Mouse (Mus musculus): ENCODE measurements around the gene Pdcl3. TPM values are rescaled to one million over a fixed set of nuclear protein-coding genes. Genes with fewer than 3 reads are reported as not detected.

Gene Pdcl3
- polyA plus RNA-seq, 1 experiment from 2014 or later: 140 TPM

DNA sequence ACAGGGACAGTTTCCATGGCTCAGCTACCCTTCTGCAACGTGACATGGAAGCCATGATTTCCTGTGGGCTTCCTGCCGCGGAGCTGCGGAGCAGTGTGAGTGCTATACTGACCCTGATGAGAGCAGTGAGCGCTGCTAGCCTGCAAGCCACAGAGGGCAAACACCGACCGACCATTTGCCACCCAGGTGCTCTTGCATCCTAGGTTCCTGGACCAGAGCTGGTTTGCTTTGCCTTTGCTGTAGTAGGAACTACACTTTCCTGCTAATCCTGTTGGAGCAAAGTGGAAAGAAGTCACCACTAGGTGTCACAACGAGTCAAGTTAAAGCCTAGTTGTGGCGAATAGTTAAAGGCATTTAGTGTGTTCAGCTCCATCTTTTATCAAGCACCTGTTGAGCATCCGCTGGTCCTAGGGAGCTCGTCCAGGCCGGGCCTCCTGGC lies 25.2 kb downstream of the Pdcl3 start:
- Histone ChIP-seq H3K36me3 (ENCODE audit: control insufficient read depth, insufficient read depth, low read length) (no peaks in the 10 kb centered on the region), H3K9me3 (ENCODE audit: control insufficient read depth, low read length) (no peaks in the 10 kb centered on the region), H3K4me1 (replicated peaks; ENCODE audit: control insufficient read depth, insufficient read depth, low read length) (0 out of 2 replicates have a peak, but pooled peaks cover 3% of the 10 kb centered on the region), H3K27ac (ENCODE audit: low read depth) (no peak overlapping the region), H3K9ac (ENCODE audit: low read length) (no peak overlapping the region), H3K4me2 (ENCODE audit: low read length) (no peak overlapping the region), H3K4me3 (ENCODE audit: low read depth, low read length) (no peak overlapping the region), H3K27me3 (replicated peaks; ENCODE audit: control insufficient read depth, insufficient read depth, low read length) (no peaks in the 10 kb centered on the region)
- peak; percentile 59; the same call in 1 of the 2 replicates for ATAC-seq (replicated peaks; ENCODE audit: low FRiP score, low TSS enrichment, low read depth)
- DNase-seq (ENCODE audit: low spot score): peak; percentile 77
- WGBS: 20% methylated on average over 12 of the region's 12 CpGs

DNA sequence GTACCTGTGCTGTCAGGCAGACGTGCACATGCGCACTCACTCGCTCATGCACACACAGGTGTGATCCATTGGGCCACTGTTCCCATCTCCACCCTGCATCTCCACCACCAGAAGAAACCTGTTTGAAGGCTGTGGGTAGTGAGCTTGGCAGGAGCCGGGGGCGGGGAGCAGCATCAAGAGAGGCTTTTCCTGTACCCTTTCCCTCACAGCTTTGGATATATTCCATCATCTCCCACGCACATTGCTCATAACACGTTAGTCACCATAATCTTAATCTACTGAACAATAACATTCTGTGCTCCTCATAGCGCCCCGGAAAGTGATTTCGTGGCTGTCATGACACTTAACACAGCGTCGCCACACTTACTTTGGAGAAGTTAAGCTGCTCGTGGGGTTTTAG lies 27.2 kb downstream of the Pdcl3 start:
- ATAC-seq (replicated peaks; ENCODE audit: low FRiP score, low TSS enrichment, low read depth) (no peak), DNase-seq (ENCODE audit: low spot score) (no peak)
- Histone ChIP-seq H3K9me3 (ENCODE audit: control insufficient read depth, low read length) (no peaks in the 10 kb centered on the region), H3K36me3 (ENCODE audit: control insufficient read depth, insufficient read depth, low read length) (no peaks in the 10 kb centered on the region), H3K27ac (ENCODE audit: low read depth) (no peak overlapping the region), H3K4me2 (ENCODE audit: low read length) (no peak overlapping the region), H3K27me3 (replicated peaks; ENCODE audit: control insufficient read depth, insufficient read depth, low read length) (no peaks in the 10 kb centered on the region), H3K9ac (ENCODE audit: low read length) (no peak overlapping the region), H3K4me3 (ENCODE audit: low read depth, low read length) (no peak overlapping the region), H3K4me1 (replicated peaks; ENCODE audit: control insufficient read depth, insufficient read depth, low read length) (no peaks in the 10 kb centered on the region)
- 89% methylated on average over 13 of the region's 13 CpGs for WGBS

DNA sequence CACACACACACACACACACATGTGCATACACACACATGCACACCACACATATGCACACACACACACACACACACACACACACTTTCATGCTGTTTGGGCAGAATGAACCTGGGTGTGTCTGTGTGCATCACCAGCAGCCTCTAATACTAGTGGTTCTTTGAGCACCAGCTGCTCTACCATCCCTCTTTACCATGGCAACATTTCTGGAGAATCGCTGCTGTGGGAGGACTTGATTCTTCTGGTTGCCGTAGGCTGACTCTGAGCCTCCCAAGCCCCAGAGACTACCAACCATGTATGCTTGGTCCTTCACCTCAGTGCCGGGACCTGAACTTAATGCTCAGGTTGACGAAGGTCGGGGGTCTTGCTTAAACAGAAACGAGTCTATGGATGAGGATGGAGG lies 28.4 kb downstream of the Pdcl3 start:
- DNase-seq (ENCODE audit: low spot score) (no peak), ATAC-seq (replicated peaks; ENCODE audit: low FRiP score, low TSS enrichment, low read depth) (no peak)
- no peaks in the 10 kb centered on the region for H3K27me3 ChIP-seq (replicated peaks; ENCODE audit: control insufficient read depth, insufficient read depth, low read length)
- H3K36me3 ChIP-seq (ENCODE audit: control insufficient read depth, insufficient read depth, low read length): no peaks in the 10 kb centered on the region
- no peak overlapping the region for H3K4me2 ChIP-seq (ENCODE audit: low read length)
- H3K9ac ChIP-seq (ENCODE audit: low read length): no peak overlapping the region
- H3K9me3 ChIP-seq (ENCODE audit: control insufficient read depth, low read length): no peaks in the 10 kb centered on the region
- no peak overlapping the region for H3K4me3 ChIP-seq (ENCODE audit: low read depth, low read length)
- 89% methylated on average over 6 of the region's 6 CpGs for WGBS
- H3K4me1 ChIP-seq (replicated peaks; ENCODE audit: control insufficient read depth, insufficient read depth, low read length): no peaks in the 10 kb centered on the region
- H3K27ac ChIP-seq (ENCODE audit: low read depth): no peak overlapping the region

DNA sequence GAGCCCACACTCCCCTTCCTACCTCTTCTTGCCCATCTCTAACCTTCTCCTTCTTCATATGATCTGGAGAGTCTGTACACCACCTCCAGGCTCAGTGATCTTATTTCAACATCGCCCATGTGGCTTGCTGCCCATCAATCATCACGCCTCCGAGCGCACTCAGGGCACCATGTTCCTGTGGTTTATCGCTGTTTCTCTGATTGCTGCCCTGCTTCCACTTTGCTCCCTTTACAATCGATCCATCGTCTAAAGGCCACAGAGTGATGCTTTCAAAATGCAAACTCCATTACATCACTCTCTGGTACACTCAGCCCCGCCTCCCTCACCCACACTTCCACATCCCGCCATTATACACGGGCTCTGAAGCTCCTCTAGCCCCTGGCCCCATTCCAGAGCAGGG lies 30.1 kb downstream of the Pdcl3 start:
- Histone ChIP-seq H3K4me3 (ENCODE audit: low read depth, low read length) (no peak overlapping the region), H3K9me3 (ENCODE audit: control insufficient read depth, low read length) (no peaks in the 10 kb centered on the region), H3K9ac (ENCODE audit: low read length) (no peak overlapping the region), H3K4me1 (replicated peaks; ENCODE audit: control insufficient read depth, insufficient read depth, low read length) (no peaks in the 10 kb centered on the region), H3K27ac (ENCODE audit: low read depth) (no peak overlapping the region), H3K36me3 (ENCODE audit: control insufficient read depth, insufficient read depth, low read length) (no peaks in the 10 kb centered on the region), H3K4me2 (ENCODE audit: low read length) (no peak overlapping the region), H3K27me3 (replicated peaks; ENCODE audit: control insufficient read depth, insufficient read depth, low read length) (no peaks in the 10 kb centered on the region)
- 87% methylated on average over 10 of the region's 10 CpGs for WGBS
- ATAC-seq (replicated peaks; ENCODE audit: low FRiP score, low TSS enrichment, low read depth) (no peak), DNase-seq (ENCODE audit: low spot score) (no peak)

DNA sequence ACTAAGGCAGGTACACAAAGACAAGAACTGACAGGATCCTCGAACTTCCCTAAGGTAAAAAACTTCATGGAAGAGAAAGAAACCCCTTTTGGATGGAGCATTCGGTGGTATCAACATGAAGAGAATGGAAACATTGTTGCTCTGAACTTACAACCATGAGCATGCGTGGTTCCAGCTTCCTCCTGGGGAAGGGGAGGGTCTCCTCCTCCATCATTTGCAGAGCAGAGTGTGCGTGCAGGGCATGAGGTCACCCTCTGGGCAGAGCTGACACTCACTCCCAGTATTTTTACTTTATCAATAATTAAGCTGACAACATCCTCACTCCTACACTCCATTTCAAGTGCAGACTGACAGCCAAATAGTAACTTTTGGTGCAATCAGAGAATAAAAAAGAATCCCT lies 32.5 kb downstream of the Pdcl3 start:
- Histone ChIP-seq H3K4me3 (ENCODE audit: low read depth, low read length) (no peak overlapping the region), H3K4me1 (replicated peaks; ENCODE audit: control insufficient read depth, insufficient read depth, low read length) (no peaks in the 10 kb centered on the region), H3K36me3 (ENCODE audit: control insufficient read depth, insufficient read depth, low read length) (no peaks in the 10 kb centered on the region), H3K4me2 (ENCODE audit: low read length) (no peak overlapping the region), H3K9ac (ENCODE audit: low read length) (no peak overlapping the region), H3K9me3 (ENCODE audit: control insufficient read depth, low read length) (no peaks in the 10 kb centered on the region), H3K27ac (ENCODE audit: low read depth) (no peak overlapping the region), H3K27me3 (replicated peaks; ENCODE audit: control insufficient read depth, insufficient read depth, low read length) (no peaks in the 10 kb centered on the region)
- DNase-seq (ENCODE audit: low spot score) (no peak), ATAC-seq (replicated peaks; ENCODE audit: low FRiP score, low TSS enrichment, low read depth) (no peak)
- 73% methylated on average over 4 of the region's 4 CpGs for WGBS

DNA sequence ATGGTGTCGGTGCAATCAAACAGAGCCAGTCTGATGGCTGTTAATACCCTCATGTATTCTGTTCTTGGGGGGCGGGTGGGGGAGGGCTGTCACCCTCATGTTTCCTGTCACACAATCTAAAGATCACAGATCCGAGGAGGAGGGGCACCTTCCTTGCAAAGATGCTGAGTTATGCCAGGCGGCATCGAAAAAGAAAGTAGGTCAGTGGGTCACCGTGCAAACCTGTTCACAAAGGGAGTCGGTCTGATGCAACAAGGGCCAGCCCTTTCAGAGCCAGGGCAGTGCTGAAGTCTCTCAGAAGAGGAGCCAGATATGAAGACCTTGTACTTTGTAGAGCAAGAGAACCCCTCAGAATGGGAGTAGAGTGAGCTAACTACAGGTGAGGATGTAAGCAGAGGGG lies 39.7 kb downstream of the Pdcl3 start:
- no peaks in the 10 kb centered on the region for H3K27me3 ChIP-seq (replicated peaks; ENCODE audit: control insufficient read depth, insufficient read depth, low read length)
- no peak overlapping the region for H3K4me3 ChIP-seq (ENCODE audit: low read depth, low read length)
- no peak overlapping the region for H3K27ac ChIP-seq (ENCODE audit: low read depth)
- no peaks in the 10 kb centered on the region for H3K36me3 ChIP-seq (ENCODE audit: control insufficient read depth, insufficient read depth, low read length)
- H3K9ac ChIP-seq (ENCODE audit: low read length): no peak overlapping the region
- DNase-seq (ENCODE audit: low spot score) (no peak), ATAC-seq (replicated peaks; ENCODE audit: low FRiP score, low TSS enrichment, low read depth) (no peak)
- WGBS: 46% methylated on average over 7 of the region's 7 CpGs
- no peaks in the 10 kb centered on the region for H3K4me1 ChIP-seq (replicated peaks; ENCODE audit: control insufficient read depth, insufficient read depth, low read length)
- H3K4me2 ChIP-seq (ENCODE audit: low read length): no peak overlapping the region
- no peaks in the 10 kb centered on the region for H3K9me3 ChIP-seq (ENCODE audit: control insufficient read depth, low read length)

DNA sequence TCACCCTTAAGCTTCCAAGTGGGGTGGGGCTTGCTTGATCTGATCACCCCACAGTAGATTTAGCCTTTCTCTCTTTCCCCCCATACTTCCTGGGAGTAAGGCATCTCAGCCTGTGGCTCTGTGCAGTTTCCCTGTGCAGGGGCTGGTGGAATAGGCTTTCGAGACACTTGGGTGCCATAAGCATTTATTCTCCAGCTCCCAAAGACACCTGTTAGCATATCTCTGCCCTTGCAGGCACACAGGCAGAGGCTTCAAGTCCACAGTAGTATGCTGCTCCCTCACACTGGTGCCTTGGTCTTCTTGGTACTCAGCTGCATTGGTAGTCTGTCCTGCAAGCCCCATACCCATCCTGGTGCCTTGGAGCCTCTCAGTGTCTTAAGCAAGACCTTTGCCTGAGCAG lies 40.4 kb downstream of the Pdcl3 start:
- no peak for DNase-seq (ENCODE audit: low spot score)
- no peaks in the 10 kb centered on the region for H3K9me3 ChIP-seq (ENCODE audit: control insufficient read depth, low read length)
- no peak overlapping the region for H3K27ac ChIP-seq (ENCODE audit: low read depth)
- H3K9ac ChIP-seq (ENCODE audit: low read length): no peak overlapping the region
- 92% methylated on average over 1 of the region's 1 CpGs for WGBS
- H3K4me1 ChIP-seq (replicated peaks; ENCODE audit: control insufficient read depth, insufficient read depth, low read length): no peaks in the 10 kb centered on the region
- ATAC-seq (replicated peaks; ENCODE audit: low FRiP score, low TSS enrichment, low read depth): no peak
- H3K4me2 ChIP-seq (ENCODE audit: low read length): no peak overlapping the region
- H3K4me3 ChIP-seq (ENCODE audit: low read depth, low read length): no peak overlapping the region
- H3K27me3 ChIP-seq (replicated peaks; ENCODE audit: control insufficient read depth, insufficient read depth, low read length): no peaks in the 10 kb centered on the region
- no peaks in the 10 kb centered on the region for H3K36me3 ChIP-seq (ENCODE audit: control insufficient read depth, insufficient read depth, low read length)

DNA sequence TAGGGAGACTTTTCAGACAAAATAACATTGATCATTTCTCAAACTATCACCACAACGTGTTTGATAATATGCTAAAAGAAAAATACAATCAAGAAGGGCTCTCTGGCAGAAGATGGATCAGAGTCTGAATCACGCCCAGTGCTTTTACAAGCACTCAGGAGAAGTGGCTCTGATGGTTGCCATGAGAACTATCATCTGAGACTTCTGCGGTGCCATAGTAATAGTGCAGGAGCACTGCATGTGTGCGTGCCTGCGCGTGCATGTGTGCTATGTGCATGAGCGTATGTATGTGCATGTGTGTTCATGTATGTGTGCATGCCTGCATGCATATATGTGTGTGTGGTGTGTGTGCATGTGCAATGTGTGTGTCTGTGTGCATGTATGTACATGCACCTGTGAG lies 43.8 kb downstream of the Pdcl3 start:
- no peaks in the 10 kb centered on the region for H3K9me3 ChIP-seq (ENCODE audit: control insufficient read depth, low read length)
- H3K27me3 ChIP-seq (replicated peaks; ENCODE audit: control insufficient read depth, insufficient read depth, low read length): no peaks in the 10 kb centered on the region
- no peaks in the 10 kb centered on the region for H3K36me3 ChIP-seq (ENCODE audit: control insufficient read depth, insufficient read depth, low read length)
- ATAC-seq (replicated peaks; ENCODE audit: low FRiP score, low TSS enrichment, low read depth) (no peak), DNase-seq (ENCODE audit: low spot score) (no peak)
- 78% methylated on average over 7 of the region's 7 CpGs for WGBS
- H3K27ac ChIP-seq (ENCODE audit: low read depth): no peak overlapping the region
- no peak overlapping the region for H3K9ac ChIP-seq (ENCODE audit: low read length)
- no peaks in the 10 kb centered on the region for H3K4me1 ChIP-seq (replicated peaks; ENCODE audit: control insufficient read depth, insufficient read depth, low read length)
- no peak overlapping the region for H3K4me3 ChIP-seq (ENCODE audit: low read depth, low read length)
- H3K4me2 ChIP-seq (ENCODE audit: low read length): no peak overlapping the region

DNA sequence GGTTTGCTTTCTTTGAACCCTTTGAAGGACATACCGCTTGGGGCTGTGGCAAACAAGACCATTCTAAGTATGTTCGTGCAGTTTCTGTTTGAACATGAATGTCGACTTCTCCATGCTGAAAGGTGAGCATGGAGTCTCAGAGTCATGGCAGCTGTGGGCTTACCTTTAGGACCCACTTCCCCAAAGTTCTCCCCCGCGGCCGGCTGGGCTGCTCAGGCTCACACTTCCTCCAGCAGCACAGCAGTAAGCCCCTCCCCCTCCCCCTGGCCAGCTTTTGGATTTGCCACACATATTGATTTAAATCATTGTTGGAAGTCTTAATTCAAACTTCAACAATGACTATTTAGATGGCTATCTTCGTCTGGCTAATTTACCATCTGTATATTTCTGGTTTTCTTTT lies 44.7 kb downstream of the Pdcl3 start:
- Histone ChIP-seq H3K4me3 (ENCODE audit: low read depth, low read length) (0 out of 2 replicates have a peak overlapping the region, but pooled peaks have one; percentile 4), H3K9ac (ENCODE audit: low read length) (no peak overlapping the region), H3K4me1 (replicated peaks; ENCODE audit: control insufficient read depth, insufficient read depth, low read length) (no peaks in the 10 kb centered on the region), H3K27ac (ENCODE audit: low read depth) (no peak overlapping the region), H3K27me3 (replicated peaks; ENCODE audit: control insufficient read depth, insufficient read depth, low read length) (no peaks in the 10 kb centered on the region), H3K36me3 (ENCODE audit: control insufficient read depth, insufficient read depth, low read length) (no peaks in the 10 kb centered on the region), H3K9me3 (ENCODE audit: control insufficient read depth, low read length) (no peaks in the 10 kb centered on the region), H3K4me2 (ENCODE audit: low read length) (peak overlapping the region; percentile 46)
- ATAC-seq (replicated peaks; ENCODE audit: low FRiP score, low TSS enrichment, low read depth) (no peak), DNase-seq (ENCODE audit: low spot score) (no peak)
- WGBS: 17% methylated on average over 7 of the region's 7 CpGs
